Mouse (Mus musculus): ENCODE measurements around the gene Gm14137.

Gene Gm14137

DNA sequence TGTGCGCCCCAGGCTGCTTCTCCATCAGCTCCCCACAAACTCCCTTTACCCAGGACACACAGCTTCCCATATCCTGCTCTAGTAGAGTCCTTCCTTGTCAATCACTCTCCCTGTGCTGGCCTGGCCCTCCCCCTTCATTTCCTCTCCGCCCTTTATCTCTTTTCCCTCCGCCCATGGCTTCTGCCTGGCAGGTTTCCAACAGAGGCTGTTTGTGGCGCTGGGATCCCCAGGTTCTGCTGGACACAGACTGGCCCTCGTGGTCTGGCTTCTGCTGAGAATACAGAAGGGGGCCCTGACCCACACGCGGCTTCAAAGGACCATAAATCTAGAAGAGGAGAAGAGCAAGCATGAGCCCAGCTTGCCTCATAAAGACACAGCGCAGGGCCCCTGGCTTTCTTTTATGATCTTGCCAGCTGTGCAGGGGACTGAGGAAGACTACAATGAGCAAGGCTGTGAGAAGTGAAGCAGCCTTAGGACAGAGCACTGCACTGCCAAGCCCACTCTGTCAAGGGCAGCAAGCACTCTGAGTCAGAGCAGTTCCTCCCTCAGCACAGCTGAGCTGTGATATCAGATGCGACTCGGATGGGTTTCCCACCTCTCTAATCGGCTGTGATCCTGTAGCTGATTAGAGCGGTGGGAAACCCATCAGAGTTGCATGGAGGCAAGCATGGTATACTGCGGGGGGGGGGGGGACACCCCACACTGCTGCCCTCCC is 1.3 kb upstream of the Gm14137 start:
- DNase-seq, result peak; percentile 27

DNA sequence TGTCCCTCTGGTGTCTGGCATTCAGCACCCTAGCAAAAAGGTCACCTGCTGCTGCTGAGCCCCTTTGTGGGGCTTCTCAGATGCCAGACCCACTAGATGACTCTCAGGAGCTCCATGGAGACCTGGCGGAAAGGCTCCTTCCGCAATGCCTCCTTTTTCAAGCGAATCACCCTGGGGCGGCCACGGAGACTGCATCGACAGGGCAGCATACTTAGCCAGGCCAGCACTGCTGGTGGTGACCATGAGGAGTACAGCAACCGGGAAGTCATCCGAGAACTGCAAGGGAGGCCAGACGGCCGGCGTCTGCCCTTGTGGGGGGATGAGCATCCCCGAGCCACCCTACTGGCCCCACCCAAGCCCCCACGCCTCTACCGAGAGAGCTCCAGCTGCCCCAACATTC is 557 bp downstream of the Gm14137 start:
- no peak for DNase-seq

DNA sequence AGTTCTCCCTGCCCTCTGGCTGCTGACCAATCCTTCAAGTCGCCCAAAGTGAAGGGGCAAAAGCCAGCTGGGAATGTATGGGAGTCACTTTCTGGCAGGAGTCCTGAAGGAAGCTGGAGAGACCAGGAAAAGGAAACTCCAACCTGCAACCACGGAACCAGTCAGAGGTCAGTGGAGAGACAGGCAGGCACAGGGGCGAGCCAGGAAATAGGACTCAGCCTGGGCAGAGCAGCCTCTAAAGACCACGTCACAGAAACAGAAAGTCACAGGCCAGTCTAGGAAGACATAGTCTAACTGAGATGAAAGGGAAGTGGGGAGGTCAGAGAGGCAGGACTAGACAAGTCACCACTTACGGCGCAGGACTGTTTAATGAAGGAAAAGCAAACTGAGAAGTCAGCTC is 1.3 kb downstream of the Gm14137 start:
- no peak for DNase-seq

DNA sequence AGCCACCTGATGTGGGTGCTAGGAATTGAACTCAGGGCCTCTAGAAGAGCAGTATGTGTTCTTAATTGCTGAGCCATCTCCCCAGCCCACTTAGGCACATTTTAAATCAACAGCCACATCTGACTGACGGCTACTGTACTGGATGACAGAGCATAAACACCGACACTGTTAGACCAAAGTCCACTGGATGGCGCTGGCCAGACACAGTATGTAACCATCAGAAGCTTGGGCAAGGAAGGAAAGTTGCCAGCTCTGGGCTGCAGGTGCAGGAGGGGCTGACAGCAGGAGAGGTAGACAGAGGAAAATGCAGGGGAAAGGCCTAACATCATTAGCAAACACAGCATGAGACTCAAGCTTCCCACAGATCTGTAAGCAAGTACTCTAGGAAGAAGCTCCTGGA is 2.5 kb downstream of the Gm14137 start:
- DNase-seq, result no peak

DNA sequence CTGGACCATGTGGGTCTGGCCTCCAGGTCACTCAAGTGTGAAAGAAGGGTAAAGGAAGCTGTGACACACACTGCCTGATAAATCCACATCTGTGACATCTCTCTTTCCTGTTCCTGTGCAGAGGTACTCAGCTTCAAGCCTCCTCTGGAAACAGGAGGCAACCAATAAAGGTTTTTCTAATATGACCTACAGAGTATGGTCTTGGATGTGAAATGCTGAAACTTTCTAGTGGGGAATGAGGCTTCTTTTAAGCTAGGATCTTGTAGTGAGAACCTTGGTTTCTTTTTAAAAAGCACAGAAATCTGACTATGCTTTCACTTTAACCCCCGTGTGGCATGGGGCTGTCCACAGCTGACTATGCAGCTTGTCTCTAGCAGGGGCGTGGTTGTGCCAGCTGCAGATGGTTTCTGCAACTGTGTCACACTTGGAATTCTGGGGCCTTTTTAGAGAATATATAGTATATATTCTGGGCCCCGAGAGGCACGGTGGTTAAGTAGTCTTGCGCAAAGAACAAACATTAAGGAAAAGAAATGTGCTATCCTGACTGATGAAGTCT is 3.2 kb downstream of the Gm14137 start:
- DNase-seq, result no peak

DNA sequence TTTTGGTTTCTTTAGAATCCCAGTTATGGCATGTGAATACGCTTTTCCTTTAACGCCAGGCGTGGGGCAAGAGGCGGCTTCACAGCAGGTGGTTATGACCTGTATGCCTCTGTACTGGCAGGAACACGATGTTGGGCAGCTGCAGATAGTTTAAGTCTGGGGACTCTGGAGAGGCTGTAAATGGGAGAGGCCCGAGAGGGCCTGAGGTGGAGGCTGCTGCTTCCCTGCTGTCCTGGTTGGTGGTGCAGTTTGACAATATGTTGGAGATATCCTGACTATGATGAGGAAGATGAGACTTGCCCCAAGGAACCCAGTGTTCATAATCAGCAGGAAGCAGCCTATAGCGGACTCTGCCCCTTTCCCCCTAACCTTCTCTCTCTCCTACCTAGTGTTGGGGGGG is 8.6 kb downstream of the Gm14137 start:
- DNase-seq, result no peak

DNA sequence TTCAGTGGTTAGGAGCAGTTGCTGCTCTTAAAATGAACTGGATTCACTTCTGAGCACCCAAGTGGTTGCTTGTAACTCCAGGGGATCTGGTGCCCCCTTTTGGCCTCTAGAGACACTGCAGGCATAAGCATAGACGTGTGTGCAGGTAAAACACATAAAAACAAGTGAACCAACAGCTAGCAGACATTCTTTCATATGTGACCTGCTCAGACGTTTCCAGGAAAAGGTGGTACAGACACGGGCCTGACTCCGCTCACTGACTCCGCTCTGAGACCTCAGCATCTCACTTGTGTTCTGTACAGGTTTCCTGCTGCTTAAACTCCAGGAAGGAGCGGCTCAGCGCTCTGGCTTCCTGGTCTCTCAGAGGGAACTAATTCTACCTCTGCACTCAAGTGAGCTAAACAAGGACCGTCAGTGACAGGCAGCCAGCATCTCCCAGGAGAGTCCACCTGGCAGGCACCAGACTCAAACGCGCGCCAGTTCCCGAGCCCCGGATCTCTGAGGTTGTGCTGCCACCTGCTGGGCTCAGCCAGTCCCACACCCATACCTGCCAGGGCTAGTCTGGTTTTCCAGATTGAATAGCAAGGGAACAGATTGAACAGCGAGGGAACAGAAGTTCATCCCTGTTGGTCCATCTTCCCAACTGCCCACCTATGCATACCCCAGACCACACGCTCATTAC is 14.9 kb downstream of the Gm14137 start:
- peak; percentile 84 for DNase-seq

DNA sequence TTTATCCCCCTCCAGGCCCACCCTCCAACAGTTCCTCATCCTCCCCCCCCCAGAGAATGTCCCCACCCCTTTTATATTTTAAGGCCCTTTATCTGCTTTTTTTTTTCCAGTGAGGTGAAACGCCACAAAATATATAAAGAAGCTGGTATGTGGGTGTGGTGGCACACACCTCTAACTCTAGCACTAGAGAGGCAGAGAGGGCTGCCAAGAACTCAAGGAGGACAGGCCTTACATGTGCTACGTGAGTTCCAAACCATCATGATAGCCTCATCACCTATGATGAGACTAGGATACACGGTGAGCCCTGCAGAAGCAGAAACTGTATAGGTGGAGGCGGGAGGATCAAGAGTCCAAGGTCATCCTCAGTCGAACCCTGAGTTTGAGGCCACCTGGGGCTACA is 16.7 kb downstream of the Gm14137 start:
- no peak for DNase-seq

DNA sequence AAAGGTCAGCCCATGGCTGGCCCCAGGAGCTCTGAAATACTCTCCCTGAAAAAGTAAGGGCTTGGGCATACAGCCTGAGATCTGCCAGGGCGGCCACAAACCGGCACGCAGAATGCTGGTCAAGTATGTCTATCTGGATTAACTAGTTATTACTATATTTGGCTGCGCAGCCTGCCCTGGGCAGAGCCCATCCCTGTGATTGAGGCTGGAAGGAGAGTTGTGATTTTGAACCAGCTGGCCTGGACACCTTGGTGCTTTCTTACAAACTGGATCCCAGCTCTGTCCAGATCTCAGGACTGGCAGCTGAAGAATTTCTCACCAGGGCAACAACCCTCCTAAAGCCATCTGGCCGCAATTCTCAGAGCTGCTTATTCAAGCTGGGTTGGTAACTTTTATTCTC is 19.8 kb downstream of the Gm14137 start:
- DNase-seq, result no peak

DNA sequence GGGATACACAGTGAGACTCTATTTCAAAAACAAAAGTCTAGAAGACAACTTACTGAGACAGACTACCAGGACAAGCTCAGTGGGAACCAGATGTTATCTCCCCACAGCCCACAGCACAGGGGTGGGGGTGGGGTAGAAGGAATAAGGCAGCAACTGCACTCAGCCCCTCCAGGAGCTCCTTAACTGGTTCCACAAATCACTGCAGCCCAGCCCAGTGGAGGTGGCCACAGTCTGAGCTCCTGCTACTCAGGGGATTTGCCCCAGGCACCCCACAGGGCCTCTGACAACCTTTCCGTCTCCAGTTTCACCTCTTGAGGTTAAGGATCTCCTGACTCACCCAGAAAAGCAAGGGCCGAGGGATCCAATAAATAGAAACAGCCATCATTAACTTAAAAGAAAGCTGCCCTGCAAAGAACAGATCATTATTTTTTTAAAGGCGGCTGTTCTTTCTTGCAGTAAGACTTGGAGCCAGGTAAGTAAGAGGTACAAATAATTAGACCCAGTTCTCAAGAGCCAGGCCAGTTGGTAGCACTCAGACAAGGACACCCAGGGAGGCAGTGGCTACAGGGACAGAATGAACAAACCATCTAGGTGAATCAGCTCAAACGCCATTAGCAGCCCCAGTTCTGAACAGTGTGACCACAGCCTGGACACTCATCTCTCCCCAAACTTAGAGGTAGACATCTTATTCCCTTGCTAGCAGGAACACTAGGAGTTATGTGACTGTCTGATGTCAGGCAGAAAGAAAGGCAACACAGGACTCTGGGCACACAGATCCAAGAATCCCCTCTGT is 22.2 kb downstream of the Gm14137 start:
- no peak for DNase-seq

DNA sequence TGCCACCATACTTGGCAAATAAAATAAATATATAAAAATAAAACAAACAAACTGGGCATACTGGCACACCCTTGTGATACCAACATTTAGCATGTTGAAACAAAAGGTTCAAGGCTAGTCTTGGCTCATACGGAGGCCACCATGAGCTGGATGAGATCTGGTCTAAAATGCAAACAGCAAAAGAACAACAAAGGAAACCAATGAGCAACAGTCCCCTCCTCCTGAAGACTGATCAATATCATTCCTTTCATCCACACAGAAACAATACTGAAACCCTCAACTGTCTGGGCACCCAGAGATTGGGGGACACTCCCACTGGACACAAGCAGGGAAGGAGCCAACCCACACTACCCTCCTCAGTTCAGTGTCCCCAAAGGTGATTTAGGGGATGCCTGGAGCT is 23.2 kb downstream of the Gm14137 start:
- no peak for DNase-seq

DNA sequence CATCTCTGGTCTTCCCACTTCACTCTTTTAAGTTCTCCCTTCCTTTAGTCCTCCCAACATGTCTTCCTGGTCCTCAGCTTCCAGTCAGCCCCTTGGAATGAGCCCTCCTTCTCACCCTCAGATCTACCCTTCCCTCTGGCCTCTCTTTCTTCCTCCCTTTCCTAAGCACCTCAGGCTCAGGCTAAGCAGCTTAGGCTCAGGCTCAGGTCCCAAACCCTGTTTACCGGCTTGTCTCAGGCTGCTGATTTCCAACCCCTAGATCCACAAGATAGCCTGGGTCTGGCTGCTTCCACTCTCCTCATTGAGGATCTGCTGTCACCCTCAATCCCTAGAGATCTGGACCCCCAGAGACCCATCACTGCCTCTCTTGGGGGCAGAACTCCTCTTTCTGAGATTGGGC is 23.7 kb downstream of the Gm14137 start:
- DNase-seq, result no peak

DNA sequence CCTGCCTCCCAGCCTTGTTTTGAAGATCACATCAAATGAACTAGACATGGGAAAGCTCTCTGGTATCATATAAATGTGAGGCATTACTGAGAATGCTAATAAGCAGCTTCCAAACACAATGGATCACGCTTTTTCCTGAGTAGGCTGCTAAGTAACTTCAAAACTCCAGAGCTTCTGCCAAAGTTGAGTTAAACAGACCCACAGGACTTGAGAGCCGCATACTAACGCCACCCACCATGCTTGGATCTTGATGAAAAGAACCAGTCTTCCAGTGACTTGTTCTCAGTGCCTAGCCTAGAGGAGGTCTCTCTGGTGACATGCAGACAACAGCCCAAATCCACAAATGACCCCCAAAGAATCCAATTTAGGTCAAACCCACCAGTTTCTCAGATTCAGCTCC is 24.6 kb downstream of the Gm14137 start:
- DNase-seq, result no peak

DNA sequence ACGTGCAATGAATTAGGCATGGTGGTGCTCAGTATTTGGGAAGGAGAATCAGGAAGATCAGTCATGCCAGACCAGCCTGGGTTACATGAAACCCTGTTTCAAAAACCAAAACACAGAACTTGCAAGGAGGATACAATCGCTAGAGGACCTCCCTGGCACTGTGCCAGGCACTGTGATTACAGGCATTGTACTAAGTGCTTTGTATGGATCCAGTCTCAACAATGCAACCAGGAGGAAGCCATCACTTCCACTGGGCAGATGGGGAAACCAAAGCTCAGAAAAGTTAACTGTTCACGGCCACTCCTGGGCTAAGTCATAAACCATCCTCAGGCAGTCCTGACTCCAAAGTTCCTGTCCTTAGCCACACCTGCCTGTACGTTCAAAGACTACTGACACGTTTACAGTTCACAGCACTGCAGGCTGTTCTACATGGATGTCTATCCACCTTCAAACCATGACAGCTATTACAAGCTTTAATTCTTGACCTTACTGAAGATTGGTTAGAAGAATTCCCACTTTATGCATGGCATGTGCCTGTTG is 28.7 kb downstream of the Gm14137 start:
- peak; percentile 17 for DNase-seq

DNA sequence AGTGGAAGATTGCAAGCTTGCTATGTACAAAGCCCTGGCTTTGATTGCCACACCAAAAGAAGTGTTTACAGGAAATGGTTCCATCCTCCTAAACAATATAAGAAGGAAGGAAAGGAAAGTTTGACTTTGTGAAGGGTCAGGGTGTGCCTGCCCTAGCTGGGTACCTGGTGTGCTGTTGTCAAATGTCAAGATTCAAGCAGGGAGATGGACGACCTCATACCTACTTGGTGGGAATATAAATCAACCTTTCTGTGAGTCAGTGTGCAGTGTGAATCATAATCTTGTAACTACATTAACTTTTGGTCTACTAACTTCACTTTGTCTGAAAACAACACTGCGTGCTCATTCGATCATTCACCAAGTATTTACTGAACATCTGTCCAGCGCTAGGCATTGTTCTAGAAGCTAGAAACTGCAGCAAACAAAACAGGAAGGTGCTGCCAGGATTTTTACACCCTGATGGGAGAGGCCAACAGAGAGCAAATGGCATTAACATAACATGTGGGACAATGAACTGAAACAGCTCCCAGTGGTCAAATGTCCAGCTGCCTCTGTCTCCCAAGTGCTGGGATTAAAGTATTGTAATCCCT is 29.7 kb downstream of the Gm14137 start:
- DNase-seq, result no peak

DNA sequence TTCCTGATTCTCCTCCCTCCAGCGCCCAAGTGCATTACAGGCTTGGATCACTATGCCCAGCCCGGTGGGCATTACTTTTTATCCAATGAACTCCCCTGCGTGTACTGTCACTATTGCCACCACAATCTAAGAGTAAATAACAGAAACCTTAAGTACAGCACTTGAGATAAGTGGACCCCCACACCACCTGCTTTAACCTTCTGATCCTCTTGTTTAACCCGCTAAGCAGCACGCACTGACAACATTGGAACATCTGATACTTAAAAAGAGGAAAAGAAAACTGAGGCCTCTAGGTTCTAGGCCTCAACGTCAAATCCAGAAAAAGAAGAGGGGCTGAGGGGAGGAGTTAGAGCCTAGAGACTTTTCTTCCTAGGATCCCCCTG is 33.6 kb downstream of the Gm14137 start:
- no peak for DNase-seq

DNA sequence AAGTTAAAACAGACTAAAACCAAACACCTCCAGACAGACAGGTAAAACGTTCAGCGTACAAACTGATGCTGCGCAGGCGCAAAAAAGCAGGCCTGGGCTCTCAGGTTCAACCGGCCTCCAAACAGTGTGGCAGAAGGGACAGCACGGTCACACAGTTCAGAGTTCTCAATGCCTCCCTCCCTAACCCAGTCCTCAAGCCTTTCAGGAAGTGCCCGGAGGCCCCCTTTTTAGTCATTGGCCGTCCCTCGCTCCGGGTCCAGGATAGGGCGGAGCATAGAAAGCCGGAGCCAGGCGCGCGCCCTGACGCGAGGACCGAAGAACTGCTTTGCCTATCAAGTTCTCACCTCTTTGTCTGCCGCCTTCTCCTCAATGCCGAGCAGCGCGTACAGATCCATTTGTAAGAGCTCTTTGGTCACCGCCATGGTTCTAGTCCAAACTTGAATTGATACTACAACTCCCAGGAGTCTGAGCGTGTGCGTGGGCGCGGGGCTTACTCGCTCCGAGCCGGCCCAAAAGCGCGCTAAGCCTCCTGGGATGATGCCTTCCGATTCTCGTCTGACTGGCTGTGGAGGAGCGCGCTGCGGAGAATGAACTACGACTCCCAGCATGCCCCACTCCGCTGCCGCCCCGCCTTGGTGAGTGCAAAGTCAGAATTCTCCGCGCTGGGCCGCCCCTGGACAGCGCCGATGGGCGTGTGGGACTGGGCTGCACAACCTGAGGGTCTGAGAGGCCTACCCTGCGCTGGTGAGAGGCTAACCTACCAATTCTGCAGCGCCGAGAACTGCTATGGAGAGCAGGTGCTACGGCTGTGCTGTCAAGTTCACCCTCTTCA is 34.3 kb downstream of the Gm14137 start, which contains the start of the genes Zfyve19 and Dnajc17:
Gene Zfyve19 (plus strand): TSS at position 274 of the 832 bp plus-strand sequence.
Gene Dnajc17 (minus strand): TSS at position 452 of the 832 bp plus-strand sequence.
- peak; percentile 93 for DNase-seq

DNA sequence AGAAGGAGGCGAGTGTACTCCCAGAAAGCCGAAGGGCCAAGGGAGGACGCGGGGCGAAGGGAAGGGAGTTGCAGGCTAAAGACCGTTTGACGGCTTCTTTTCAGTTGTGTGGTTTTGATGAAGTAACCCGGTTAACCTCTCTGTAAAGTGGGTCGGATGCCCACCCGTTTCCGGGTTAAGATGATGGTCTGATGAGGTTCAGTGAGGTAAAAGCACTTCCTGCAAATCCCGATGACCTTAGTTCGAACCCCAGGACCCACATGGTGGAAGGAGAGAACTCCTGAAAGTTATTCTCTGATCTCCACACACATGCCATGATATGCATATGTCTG is 34.8 kb downstream of the Gm14137 start:
- DNase-seq, result no peak

All from right cerebral cortex, postnatal 4 days (tissue).